Mouse (Mus musculus) Patski (cell line): ENCODE data around the gene Tmem59l. TPM values are rescaled to one million over a fixed set of nuclear protein-coding genes. Genes with fewer than 3 reads are reported as not detected.

Experiments used
- ATAC-seq: fragments of 100-300 bp; one replicate; pipeline ENCODE4 v1.8.0; 2021
- CTCF ChIA-PET: fragments of 350-600 bp; sonication (Branson Sonifier 250); formaldehyde crosslinking; loops from one replicate; lab custom pipeline; 2022; ENCODE audit warnings: inconsistent platforms; lab: Charles Lee
- POLR2A ChIA-PET: fragments of 350-600 bp; sonication (Branson Sonifier 250); formaldehyde crosslinking; loops from one replicate; lab custom pipeline; 2022; ENCODE audit warnings: antibody characterized with exemption, inconsistent platforms; lab: Charles Lee
- DNase-seq: peaks from one replicate; pipeline ENCODE4 v3.0.0-alpha.2; 2011; ENCODE audit warnings: low read depth, low spot score
- H3K27me3 ChIP-seq: fragments of 371-371 bp; one replicate; pipeline ENCODE4 v1.5.1; 2021
- CTCF ChIP-seq: fragments of 100-300 bp; IDR thresholded peaks from one replicate; pipeline ENCODE4 v1.5.1; 2021
- in situ Hi-C: fragments of 300-500 bp; cut with MboI; formaldehyde crosslinking; loops from 3 replicates; pipeline ENCODE4 v1.11.1; 2018; ENCODE audit warnings: low pct_unique_long_range_greater_than_20kb, mixed read lengths
- polyA plus RNA-seq: library from polyadenylated mRNA; unstranded; gene quantifications from one replicate; pipeline ENCODE4 v1.2.3, GENCODE M21; 2021

Tmem59l gene
- polyA plus RNA-seq, 1 experiment from 2014 or later: 0.09 TPM

DNA sequence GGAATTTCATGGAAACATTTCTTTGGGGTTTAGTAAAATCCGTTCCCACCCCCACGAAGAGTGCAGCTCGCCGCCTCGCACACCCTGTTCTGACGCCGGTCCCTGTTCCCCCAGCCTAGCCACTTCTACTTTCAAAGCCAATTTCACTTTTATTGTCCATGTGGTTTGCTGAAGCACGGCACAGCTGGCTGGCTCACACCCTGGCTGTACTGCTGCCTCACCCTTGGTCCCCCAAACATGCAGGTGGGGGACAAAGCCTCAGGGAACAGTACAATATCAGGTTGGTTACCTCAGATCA is 24.7 kb downstream of the Tmem59l start:
- DNase-seq (no peak), ATAC-seq (no peak)
- CTCF ChIA-PET: no interaction called here
- no peak for TF ChIP-seq CTCF
- POLR2A ChIA-PET: interaction anchor here (1.1 kb wide), 1 partner anchor 31 kb away, joined by 4 read pairs; no protein-coding TSS in a partner anchor
- H3K27me3 ChIP-seq: no peaks in the 10 kb centered on the region
- in situ Hi-C loops: no loop called here

- ChIA-PET POLR2A (interaction anchor here (1.1 kb wide), 1 partner anchor 30 kb away, joined by 4 read pairs; no protein-coding TSS in a partner anchor), CTCF (interaction anchor here (1.0 kb wide), 1 partner anchor 42 kb away, joined by 3 read pairs; no protein-coding TSS in a partner anchor)
- no peaks in the 10 kb centered on the region for H3K27me3 ChIP-seq
- peak; percentile 77 for ATAC-seq
- DNase-seq: peak; percentile 44
- in situ Hi-C loops: no loop called here
- no peak for TF ChIP-seq CTCF
These were observed 25.2 kb downstream of the Tmem59l start for GRCm38 (mm10) chr8:70461765-70462515.

GRCm38 (mm10) chr8:70460606-70461005 is 26.6 kb downstream of the Tmem59l start:
- ATAC-seq (no peak), DNase-seq (no peak)
- in situ Hi-C loops: no loop called here
- CTCF ChIA-PET: interaction anchor here (1.0 kb wide), 1 partner anchor 44 kb away, joined by 3 read pairs; no protein-coding TSS in a partner anchor
- H3K27me3 ChIP-seq: no peaks in the 10 kb centered on the region
- no peak for TF ChIP-seq CTCF
- POLR2A ChIA-PET: interaction anchor here (0.9 kb wide), 1 partner anchor 12 kb away, joined by 3 read pairs; no protein-coding TSS in a partner anchor

GRCm38 (mm10) chr8:70460199-70460598 is 27.0 kb downstream of the Tmem59l start:
- no peak for DNase-seq
- ChIA-PET POLR2A (interaction anchor here (0.9 kb wide), 1 partner anchor 12 kb away, joined by 3 read pairs; no protein-coding TSS in a partner anchor), CTCF (no interaction called here)
- in situ Hi-C loops: no loop called here
- no peak for TF ChIP-seq CTCF
- ATAC-seq: peak; percentile 9
- H3K27me3 ChIP-seq: no peaks in the 10 kb centered on the region

DNA sequence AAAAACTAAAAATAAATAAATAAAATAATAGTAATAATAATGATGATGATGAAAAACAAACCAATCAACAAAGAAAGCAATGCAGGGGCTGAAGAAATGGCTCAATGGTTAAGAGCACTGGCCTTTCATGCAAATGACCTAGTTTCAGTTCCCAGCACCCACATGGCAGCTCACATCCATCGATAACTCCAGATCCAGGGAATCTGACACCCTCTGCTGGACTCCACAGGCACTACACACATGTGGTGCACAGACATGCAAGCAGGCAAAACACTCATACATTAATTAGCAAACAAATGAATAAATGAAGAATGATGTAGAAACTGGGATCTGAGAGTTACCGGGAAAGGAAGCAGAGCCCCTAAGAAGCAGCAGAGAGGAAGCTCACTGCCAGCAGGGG is 27.5 kb downstream of the Tmem59l start:
- DNase-seq (no peak), ATAC-seq (no peak)
- in situ Hi-C loops: no loop called here
- ChIA-PET POLR2A (interaction anchor here (0.9 kb wide), 1 partner anchor 13 kb away, joined by 3 read pairs; no protein-coding TSS in a partner anchor), CTCF (no interaction called here)
- H3K27me3 ChIP-seq: no peaks in the 10 kb centered on the region
- TF ChIP-seq CTCF: no peak

DNA sequence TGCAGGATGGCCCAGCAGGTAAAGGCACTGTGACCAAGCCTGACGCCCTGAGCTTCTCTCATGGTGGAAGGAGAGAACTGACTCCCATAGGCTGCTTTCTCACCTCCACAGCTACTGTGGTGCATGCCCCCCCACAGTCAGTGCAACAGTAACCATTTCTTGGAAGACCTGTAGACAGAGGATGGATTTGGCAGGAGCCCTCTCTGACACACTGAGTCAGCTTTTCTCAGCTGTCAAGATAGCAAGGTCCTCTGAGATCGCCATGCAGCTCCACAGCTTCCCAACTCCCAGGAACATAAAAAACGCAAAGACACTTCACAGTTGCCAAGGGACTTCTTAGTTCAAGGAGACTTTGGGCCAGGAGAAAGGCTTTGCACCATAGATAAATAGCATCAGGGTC is 28.7 kb downstream of the Tmem59l start:
- in situ Hi-C loops: no loop called here
- no peak for TF ChIP-seq CTCF
- DNase-seq (no peak), ATAC-seq (no peak)
- ChIA-PET POLR2A (interaction anchor here (0.8 kb wide), 1 partner anchor 10 kb away, joined by 3 read pairs; no protein-coding TSS in a partner anchor), CTCF (no interaction called here)
- H3K27me3 ChIP-seq: no peaks in the 10 kb centered on the region

- DNase-seq (no peak), ATAC-seq (no peak)
- CTCF ChIA-PET: no interaction called here
- in situ Hi-C loops: no loop called here
- no peaks in the 10 kb centered on the region for H3K27me3 ChIP-seq
- TF ChIP-seq CTCF: no peak
- POLR2A ChIA-PET: interaction anchor here (0.8 to 1.1 kb wide), 2 partner anchors 9 to 10 kb away, joined by 3 read pairs; no protein-coding TSS in a partner anchor
These were observed 29.3 kb downstream of the Tmem59l start for GRCm38 (mm10) chr8:70457882-70458281.

DNA sequence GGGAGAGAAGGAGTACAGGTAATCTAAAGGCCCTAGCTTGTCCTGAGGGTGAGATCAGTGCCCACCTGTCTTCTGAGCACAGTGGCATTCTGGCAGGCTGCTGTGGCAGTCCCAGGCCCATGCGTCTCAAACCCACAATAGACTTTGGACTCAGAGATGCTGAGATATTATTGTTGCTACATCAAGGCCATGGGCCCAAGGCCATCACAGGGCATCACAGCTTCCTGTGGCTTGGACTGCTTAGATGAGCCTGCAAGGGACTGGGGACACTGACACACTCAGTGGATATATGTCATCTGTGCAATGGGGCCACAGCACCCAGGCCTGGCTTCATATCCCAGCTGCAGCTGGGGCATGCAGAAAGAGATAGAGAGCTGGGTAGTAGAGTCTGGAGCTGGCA is 30.2 kb downstream of the Tmem59l start:
- ChIA-PET CTCF (no interaction called here), POLR2A (interaction anchor here (1.1 kb wide), 1 partner anchor 10 kb away, joined by 3 read pairs; no protein-coding TSS in a partner anchor)
- DNase-seq (no peak), ATAC-seq (no peak)
- no peaks in the 10 kb centered on the region for H3K27me3 ChIP-seq
- in situ Hi-C loops: no loop called here
- no peak for TF ChIP-seq CTCF

- in situ Hi-C loops: no loop called here
- DNase-seq: no peak
- ChIA-PET CTCF (interaction anchor here (1.0 to 1.4 kb wide), 2 partner anchors 11 to 13 kb away, joined by 3 to 4 read pairs; no protein-coding TSS in a partner anchor), POLR2A (no interaction called here)
- H3K27me3 ChIP-seq: no peaks in the 10 kb centered on the region
- ATAC-seq: no peak
- no peak for TF ChIP-seq CTCF
These were observed 33.3 kb downstream of the Tmem59l start for GRCm38 (mm10) chr8:70453852-70454251.

DNA sequence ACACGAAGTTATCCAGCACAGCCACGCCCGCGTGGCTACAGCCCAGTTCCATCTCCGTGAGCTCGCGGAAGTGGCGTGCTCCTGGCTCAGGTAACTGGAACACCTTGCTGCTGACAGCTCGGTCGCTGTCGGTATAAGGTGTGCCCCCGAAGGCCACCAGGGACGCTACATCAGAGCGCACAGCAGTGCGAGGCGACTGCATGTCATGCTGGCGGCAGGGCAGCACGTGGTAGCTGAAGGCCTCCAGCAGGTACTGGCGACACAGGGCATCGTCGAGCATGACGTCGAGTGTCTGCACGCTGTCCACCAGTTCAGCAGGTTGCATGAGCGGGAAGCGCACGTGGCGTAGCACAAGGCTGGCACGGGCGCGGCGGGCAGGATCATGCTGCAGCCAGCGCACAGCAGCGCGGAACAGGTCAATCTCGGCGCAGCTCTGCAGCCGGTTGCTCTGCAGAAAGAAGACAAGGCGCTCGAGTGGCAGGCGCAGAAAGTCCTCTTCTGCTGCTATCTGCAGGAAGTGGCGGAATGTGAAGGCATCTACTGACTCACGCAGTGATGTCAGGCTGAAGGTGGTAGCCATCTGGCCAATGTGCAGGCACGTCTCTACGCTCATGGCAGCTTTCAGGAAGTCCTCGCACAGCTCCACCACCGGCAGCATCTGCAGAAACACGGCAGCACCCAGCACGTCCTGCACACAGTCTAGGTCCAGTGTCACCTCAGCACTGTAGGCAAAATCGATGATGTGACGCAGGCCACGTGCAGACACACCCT is 34.8 kb downstream of the Tmem59l start:
- DNase-seq: no peak
- no peaks in the 10 kb centered on the region for H3K27me3 ChIP-seq
- in situ Hi-C loops: no loop called here
- CTCF ChIA-PET: no interaction called here
- ATAC-seq: no peak
- POLR2A ChIA-PET: no interaction called here
- no peak for TF ChIP-seq CTCF
